Mouse (Mus musculus) embryonic facial prominence, embryonic 15.5 days (tissue): ENCODE data around the gene Ambra1. TPM values are rescaled to one million over a fixed set of nuclear protein-coding genes. Genes with fewer than 3 reads are reported as not detected.

Source experiments
- ATAC-seq: fragments of 200-750 bp; cut with Nextera tagmentation; 2 replicates; pipeline ENCODE4 v1.8.0; 2017; ENCODE audit warnings: low read depth, moderate TSS enrichment; ENCODE audit not compliant: insufficient number of reproducible peaks, low FRiP score, low TSS enrichment
- H3K27ac ChIP-seq: fragments of 300-500 bp; sonication (generic); replicated peaks from 2 replicates; pipeline ENCODE4 v1.5.1; 2015; ENCODE audit warnings: mild to moderate bottlenecking, inconsistent platforms
- H3K27me3 ChIP-seq: fragments of 300-500 bp; sonication (generic); 2 replicates; pipeline ENCODE4 v1.6.1; 2015; ENCODE audit warnings: inconsistent platforms
- H3K36me3 ChIP-seq: fragments of 300-500 bp; sonication (generic); 2 replicates; pipeline ENCODE4 v1.6.1; 2015; ENCODE audit warnings: mild to moderate bottlenecking, inconsistent platforms
- H3K4me1 ChIP-seq: fragments of 300-500 bp; sonication (generic); 2 replicates; pipeline ENCODE4 v1.6.1; 2015; ENCODE audit warnings: inconsistent platforms
- H3K4me2 ChIP-seq: fragments of 300-500 bp; sonication (generic); replicated peaks from 2 replicates; pipeline ENCODE4 v1.6.1; 2015; ENCODE audit warnings: mild to moderate bottlenecking, inconsistent platforms
- H3K4me3 ChIP-seq: fragments of 300-500 bp; sonication (generic); replicated peaks from 2 replicates; pipeline ENCODE4 v1.5.1; 2015; ENCODE audit warnings: mild to moderate bottlenecking, inconsistent platforms
- H3K9ac ChIP-seq: fragments of 300-500 bp; sonication (generic); 2 replicates; pipeline ENCODE4 v1.6.1; 2015; ENCODE audit warnings: inconsistent platforms
- H3K9me3 ChIP-seq: fragments of 300-500 bp; sonication (generic); replicated peaks from 2 replicates; pipeline ENCODE4 v1.6.1; 2016; ENCODE audit warnings: inconsistent platforms
- WGBS: fragments of 180-500 bp; shearing (Covaris S2); methylation state at CpG from one replicate; pipeline ENCODE4 v1.1.7; 2015; 5-methylcytosine and 5-hydroxymethylcytosine counted together
- polyA plus RNA-seq: library from polyadenylated mRNA; unstranded; fragments of >200 nt; fragmentation: Nextera tagmentation; extraction: Ambion mirVana; gene quantifications from 2 replicates; pipeline ENCODE4 v1.2.1, GENCODE M21; 2015

Gene Ambra1
- polyA plus RNA-seq, 1 experiment from 2014 or later: 18.1 TPM

DNA sequence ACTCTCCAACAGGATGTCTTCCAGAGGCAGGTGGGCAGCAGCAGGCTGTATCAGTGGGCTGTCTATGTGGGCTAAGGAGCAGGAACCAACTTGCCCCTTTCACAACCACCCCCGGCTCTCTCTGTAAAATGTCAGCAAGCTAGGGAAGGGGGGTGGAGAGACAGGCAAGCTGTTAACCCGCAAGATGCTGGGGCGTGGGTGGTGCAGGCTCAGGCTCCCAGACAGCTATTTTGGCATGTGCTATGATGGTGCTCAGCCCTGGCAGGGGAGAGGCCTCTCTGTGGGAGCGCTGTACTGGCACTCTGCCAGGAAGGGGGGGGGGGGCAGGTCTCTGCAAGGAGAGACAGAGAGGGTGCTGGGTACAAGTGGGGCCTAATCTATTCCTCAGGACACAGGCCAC lies 227.2 kb downstream of the Ambra1 start:
- Histone ChIP-seq H3K27ac (0 out of 2 replicates have a peak overlapping the region, but pooled peaks have one; percentile 22), H3K36me3 (0 out of 2 replicates have a peak, but pooled peaks cover 4% of the 10 kb centered on the region), H3K4me2 (0 out of 2 replicates have a peak overlapping the region, but pooled peaks have one; percentile 6), H3K9ac (no peak overlapping the region), H3K4me1 (peaks cover 65% of the 10 kb centered on the region), H3K9me3 (no peaks in the 10 kb centered on the region), H3K4me3 (no peak overlapping the region), H3K27me3 (no peaks in the 10 kb centered on the region)
- WGBS: 18% methylated on average over 4 of the region's 4 CpGs
- ATAC-seq: peak; percentile 59

DNA sequence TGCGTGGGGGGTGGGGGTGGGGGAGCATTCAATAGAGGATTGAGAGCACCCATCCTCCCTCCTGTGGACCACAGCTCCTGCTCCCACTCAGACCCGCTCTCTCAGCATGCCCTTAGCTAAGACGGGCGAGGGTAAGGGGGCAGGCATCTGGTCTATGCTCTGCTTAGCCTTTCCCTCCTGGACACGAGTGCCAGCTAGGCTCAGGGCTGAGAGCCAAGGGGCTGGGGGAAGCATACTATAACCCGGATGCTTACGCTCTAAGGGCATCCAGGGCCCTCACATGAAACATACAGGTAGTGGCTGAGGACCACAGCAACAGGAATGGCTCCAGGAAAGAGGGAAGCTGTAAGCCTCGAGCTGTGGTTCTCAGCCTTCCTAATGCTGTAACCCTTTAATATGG lies 228.1 kb downstream of the Ambra1 start:
- H3K4me2 ChIP-seq: no peak overlapping the region
- 0 out of 2 replicates have a peak, but pooled peaks cover 4% of the 10 kb centered on the region for H3K36me3 ChIP-seq
- ATAC-seq: no peak
- H3K4me3 ChIP-seq: no peak overlapping the region
- no peaks in the 10 kb centered on the region for H3K9me3 ChIP-seq
- H3K27me3 ChIP-seq: no peaks in the 10 kb centered on the region
- H3K9ac ChIP-seq: no peak overlapping the region
- H3K4me1 ChIP-seq: peaks cover 74% of the 10 kb centered on the region
- 72% methylated on average over 8 of the region's 8 CpGs for WGBS
- H3K27ac ChIP-seq: no peak overlapping the region

DNA sequence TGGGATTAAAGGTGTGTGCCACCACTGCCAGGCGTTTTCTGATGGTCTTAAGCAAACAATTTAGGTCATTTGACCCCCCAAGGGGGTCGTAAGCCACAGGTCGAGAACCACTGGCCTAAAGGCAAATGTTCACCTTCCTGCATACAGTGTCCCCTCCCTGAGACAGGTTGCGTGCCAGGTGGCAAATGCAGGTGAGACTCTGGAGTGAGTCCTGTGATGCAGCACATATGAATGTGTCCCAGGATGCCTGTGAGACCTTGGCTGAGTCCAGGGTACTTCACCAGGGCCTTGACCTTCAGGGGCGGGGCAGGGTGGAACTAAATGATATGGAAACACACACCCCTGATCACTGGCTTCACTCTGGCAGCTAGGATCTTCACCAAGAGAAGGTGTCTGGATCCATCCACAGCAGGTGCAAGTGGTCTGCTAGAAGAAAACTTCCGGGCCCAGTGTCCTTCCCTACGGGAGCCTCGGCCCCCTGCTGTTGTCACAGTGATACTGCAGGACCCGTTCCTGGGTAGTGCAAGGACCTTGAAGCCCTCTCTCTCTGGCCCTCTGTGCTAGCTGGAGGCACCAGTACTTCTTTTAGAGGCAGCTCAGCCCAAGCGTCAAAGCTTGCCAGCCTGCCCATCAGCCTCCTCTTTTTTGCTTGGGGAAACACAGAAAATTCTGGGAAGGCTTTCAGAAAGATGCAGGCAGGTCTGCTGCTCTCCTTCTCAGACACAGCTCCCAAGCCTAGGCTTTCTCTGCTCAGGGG lies 228.9 kb downstream of the Ambra1 start:
- 45% methylated on average over 10 of the region's 10 CpGs for WGBS
- Histone ChIP-seq H3K9ac (no peak overlapping the region), H3K36me3 (0 out of 2 replicates have a peak, but pooled peaks cover 4% of the 10 kb centered on the region), H3K27me3 (no peaks in the 10 kb centered on the region), H3K27ac (no peak overlapping the region), H3K4me3 (no peak overlapping the region), H3K4me2 (no peak overlapping the region), H3K4me1 (peaks cover 69% of the 10 kb centered on the region), H3K9me3 (no peaks in the 10 kb centered on the region)
- ATAC-seq: no peak

DNA sequence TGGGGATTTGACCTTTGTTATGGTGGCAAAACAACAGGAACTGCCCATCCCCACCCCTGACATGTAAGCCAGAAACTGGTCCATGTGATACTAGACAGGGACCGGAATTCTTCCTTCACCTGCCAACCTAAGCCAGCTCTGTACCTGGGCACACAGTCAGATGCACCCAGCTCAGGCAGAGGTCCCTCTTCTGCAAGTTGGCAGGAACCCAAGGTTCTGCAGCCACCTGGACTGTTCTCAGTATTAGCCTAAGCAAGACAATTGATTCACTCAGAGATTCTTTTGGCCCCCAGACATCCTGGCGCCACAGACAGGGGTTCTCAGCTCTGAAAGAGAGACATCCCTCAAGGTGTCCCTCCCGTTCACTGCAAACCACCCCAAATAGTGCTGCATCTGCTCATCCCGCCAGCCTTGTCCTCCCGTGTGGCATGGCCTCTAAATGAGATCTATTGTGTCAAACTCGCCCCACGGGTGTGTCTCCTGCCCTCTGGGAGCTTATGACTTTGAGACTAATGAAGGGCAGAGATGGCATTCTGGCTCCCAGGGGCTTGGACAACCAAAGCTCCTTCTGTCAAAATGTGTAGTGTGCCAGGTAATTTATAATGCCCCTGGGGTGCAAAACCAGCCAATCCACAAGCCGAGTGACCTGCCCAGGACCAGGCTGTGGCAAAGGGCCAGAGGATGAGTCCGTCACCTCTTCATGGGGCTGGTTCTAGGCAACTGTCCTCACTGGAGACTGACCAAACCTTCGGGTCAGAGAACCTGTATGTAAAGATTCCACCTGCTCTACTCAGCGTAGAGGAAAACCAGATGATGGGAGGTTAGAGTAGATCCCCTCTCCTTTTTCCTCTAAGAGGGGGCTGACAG lies 229.8 kb downstream of the Ambra1 start:
- 71% methylated on average over 11 of the region's 11 CpGs for WGBS
- Histone ChIP-seq H3K4me1 (peaks cover 66% of the 10 kb centered on the region), H3K9ac (no peak overlapping the region)

DNA sequence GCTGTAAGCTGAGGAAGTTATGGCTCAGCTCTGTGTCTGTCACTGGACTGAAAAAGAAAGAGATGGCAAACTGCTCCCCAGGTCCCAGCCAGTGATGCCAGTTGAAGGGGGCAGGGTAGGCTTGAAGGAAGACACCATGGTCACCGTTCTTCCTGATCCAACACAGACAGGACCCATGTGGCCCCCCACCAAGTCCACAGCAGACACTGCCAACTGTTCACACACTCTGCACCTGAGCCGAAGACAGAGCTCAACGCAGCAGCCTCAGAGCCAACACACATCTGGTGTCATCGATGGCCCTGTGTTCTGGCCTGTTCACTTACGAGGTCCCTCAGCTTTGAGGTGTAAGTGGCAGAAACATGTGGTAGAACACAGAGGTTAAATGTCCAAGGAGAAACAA lies 230.5 kb downstream of the Ambra1 start:
- Histone ChIP-seq H3K9ac (no peak overlapping the region), H3K27me3 (no peaks in the 10 kb centered on the region), H3K36me3 (0 out of 2 replicates have a peak, but pooled peaks cover 4% of the 10 kb centered on the region), H3K4me3 (no peak overlapping the region), H3K4me2 (no peak overlapping the region), H3K27ac (no peak overlapping the region), H3K4me1 (peaks cover 63% of the 10 kb centered on the region), H3K9me3 (no peaks in the 10 kb centered on the region)
- ATAC-seq: no peak
- 90% methylated on average over 5 of the region's 5 CpGs for WGBS

More for the DNA sequence above, 229.8 kb downstream of the Ambra1 start:
- Histone ChIP-seq H3K27ac (no peak overlapping the region), H3K36me3 (0 out of 2 replicates have a peak, but pooled peaks cover 4% of the 10 kb centered on the region), H3K4me2 (no peak overlapping the region), H3K4me3 (no peak overlapping the region), H3K27me3 (no peaks in the 10 kb centered on the region), H3K9me3 (no peaks in the 10 kb centered on the region)
- no peak for ATAC-seq

DNA sequence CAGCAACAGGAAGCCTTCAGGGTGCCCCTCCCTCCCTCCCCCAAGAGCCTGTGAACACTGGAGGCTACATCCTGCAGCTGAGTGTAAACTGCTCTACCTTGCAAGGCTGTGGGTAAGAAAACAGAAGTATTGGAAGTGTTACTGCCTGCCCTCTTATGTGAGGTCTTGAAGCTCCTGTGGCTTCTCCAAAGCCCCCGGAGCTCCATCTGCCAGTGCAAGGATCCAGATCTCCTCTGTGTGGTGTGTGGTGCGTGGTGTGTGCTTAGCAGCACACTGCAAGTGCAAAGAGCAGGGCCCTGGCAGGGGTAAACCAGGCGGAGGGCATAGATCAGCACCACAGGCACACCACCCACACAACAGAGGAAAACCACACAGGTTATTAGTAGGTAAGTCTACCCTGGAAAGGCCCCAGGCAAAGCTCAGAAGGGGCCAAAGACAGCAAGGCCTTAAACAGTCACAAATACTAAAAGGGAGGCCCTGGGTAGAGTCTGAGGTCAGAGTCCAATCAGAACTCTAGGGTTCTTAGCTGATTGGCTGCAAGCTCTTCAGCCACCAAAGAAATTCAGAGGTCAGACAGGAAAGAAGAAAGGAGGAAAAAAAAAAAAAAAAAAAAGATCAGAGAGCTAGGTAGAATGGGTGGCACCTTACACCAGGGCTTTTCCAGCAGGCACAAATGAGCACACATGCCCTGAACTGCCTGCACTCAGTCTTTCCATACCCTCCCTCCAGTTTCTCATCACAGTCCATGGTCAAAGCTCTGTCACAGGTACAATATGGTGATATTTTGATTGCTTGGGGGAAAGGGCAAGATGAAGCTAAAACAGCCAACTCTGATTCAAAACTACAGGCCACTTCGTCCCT lies 232.2 kb downstream of the Ambra1 start:
- no peaks in the 10 kb centered on the region for H3K9me3 ChIP-seq
- 0 out of 2 replicates have a peak, but pooled peaks cover 4% of the 10 kb centered on the region for H3K36me3 ChIP-seq
- no peak for ATAC-seq
- WGBS: 44% methylated on average over 4 of the region's 4 CpGs
- H3K27me3 ChIP-seq: no peaks in the 10 kb centered on the region
- H3K4me3 ChIP-seq: peak overlapping the region; percentile 84
- H3K9ac ChIP-seq: peak overlapping the region; percentile 93; the same call in 1 of the 2 replicates
- peak overlapping the region; percentile 85 for H3K4me2 ChIP-seq
- H3K4me1 ChIP-seq: peaks cover 55% of the 10 kb centered on the region
- peak overlapping the region; percentile 35; the same call in 1 of the 2 replicates for H3K27ac ChIP-seq

DNA sequence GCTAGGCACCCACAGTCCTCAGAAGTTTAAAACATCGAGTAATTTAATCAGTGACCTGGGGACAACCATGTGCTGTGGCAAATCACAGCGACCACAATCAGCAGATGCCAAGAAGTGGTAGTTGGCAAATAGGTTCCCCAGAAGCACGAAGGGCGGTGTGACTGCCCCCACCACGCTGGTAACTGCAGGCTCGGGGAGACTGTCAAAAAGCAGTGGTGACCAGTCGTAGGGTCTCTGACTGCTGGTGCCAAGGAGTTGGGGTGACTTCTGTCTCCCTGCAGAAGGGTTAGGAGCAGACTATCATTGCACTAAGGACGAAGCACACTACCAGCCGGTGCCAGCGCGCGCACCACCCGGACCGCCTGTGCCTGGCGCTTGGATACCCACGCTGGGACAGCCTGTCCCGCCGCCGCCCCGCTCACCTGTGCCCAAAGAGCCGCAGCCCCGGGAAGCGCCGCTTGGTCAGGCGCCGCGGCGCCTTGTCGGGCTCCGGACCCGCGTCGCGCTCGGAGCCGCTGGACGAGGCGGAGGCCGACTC lies 233.0 kb downstream of the Ambra1 start:
- under 1% methylated on average over 39 of the region's 39 CpGs for WGBS
- peaks cover 49% of the 10 kb centered on the region for H3K4me1 ChIP-seq

DNA sequence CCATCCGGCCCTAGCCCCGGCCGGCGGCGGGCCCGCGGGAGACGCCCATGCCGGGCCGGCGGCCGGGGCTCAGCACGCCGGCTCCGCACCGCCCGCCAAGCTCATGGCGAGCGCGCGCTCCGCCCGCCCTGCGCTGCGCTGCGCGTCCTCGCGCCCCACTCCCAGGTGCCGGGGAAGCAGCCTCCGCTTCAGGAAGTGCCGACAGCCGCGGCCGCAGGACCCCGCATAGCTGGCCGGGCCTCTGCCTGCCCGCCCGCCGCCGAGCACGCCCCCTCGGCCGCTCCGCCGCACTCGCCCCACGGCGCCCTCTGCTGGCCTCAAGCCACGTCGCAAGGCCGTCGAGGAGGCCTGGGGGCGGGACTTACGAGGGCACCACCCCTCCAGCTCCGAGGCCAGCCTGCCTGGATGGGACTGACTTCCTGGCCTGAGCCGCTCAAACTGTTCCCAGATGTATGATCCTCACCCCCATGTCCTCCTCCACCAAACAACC lies 233.6 kb downstream of the Ambra1 start:
- peak overlapping the region; percentile 85 for H3K4me2 ChIP-seq
- H3K4me1 ChIP-seq: peaks cover 52% of the 10 kb centered on the region
- 0 out of 2 replicates have a peak, but pooled peaks cover 4% of the 10 kb centered on the region for H3K36me3 ChIP-seq
- peak overlapping the region; percentile 86 for H3K27ac ChIP-seq
- no peaks in the 10 kb centered on the region for H3K9me3 ChIP-seq
- 0% methylated on average over 48 of the region's 57 CpGs for WGBS
- no peaks in the 10 kb centered on the region for H3K27me3 ChIP-seq
- ATAC-seq: peak; percentile 92
- H3K4me3 ChIP-seq: peak overlapping the region; percentile 84
- peak overlapping the region; percentile 93 for H3K9ac ChIP-seq

More for the DNA sequence above, 233.0 kb downstream of the Ambra1 start:
- 0 out of 2 replicates have a peak, but pooled peaks cover 4% of the 10 kb centered on the region for H3K36me3 ChIP-seq
- ATAC-seq: no peak
- no peaks in the 10 kb centered on the region for H3K27me3 ChIP-seq
- peak overlapping the region; percentile 86 for H3K27ac ChIP-seq
- H3K4me3 ChIP-seq: peak overlapping the region; percentile 84
- H3K9ac ChIP-seq: peak overlapping the region; percentile 93
- no peaks in the 10 kb centered on the region for H3K9me3 ChIP-seq
- peak overlapping the region; percentile 85 for H3K4me2 ChIP-seq

DNA sequence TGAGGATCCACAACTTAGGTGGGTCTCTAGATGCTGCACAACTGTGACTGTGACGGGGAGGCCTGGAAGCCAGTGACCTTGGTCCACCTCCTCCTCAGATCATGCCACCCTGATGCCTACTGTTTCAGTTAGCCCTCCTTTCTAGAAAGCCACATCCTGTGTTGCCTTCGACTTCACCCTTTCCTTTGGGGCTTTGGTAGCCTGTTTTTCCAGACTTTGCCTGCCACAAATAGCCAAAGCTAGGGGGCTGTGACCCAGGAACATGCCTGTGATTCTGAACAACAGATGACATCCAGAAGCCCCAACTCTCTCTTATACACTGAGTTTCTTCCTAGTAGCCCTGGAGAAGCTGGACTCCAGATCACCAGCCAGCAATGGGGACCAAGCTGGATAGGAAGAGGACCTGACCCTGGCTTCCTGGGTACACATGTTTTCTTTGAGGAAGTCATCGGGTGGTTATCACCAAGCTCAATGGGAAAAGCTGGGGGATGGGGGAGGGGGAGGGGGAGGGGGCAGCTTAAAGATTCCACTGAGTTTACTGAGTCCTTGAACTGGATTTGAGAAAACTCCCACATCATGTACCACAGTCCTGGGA lies 234.8 kb downstream of the Ambra1 start:
- peak overlapping the region; percentile 86 for H3K27ac ChIP-seq
- ATAC-seq: no peak

DNA sequence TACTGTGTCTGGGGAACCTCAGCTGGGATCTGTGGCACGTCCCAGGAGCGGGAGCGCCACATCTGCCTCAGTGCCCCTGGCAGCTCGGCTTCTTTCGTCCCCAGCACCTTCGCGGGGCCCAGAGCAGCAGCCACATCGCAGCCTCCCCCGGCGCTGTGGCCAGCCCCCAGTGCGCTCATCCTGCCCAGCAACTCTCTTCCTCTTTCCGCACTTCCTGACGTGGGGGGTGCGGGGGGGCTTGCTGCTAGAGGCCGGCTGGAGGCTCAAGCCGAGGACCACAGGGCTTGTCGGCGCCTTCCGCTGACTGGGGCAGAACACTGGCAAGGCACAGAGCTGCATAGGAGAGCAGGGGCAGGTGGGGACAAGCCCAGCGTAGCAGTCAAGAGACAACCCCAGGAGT lies 235.5 kb downstream of the Ambra1 start:
- Histone ChIP-seq H3K27me3 (no peaks in the 10 kb centered on the region), H3K4me3 (peak overlapping the region; percentile 84), H3K36me3 (no peaks in the 10 kb centered on the region), H3K9me3 (no peaks in the 10 kb centered on the region), H3K9ac (peak overlapping the region; percentile 28; the same call in 1 of the 2 replicates), H3K4me1 (peaks cover 35% of the 10 kb centered on the region), H3K4me2 (peak overlapping the region; percentile 85), H3K27ac (peak overlapping the region; percentile 86)
- ATAC-seq: no peak
- WGBS: 16% methylated on average over 20 of the region's 20 CpGs

More for the DNA sequence above, 234.8 kb downstream of the Ambra1 start:
- peaks cover 41% of the 10 kb centered on the region for H3K4me1 ChIP-seq
- H3K27me3 ChIP-seq: no peaks in the 10 kb centered on the region
- H3K4me2 ChIP-seq: peak overlapping the region; percentile 85
- peak overlapping the region; percentile 84 for H3K4me3 ChIP-seq
- no peaks in the 10 kb centered on the region for H3K9me3 ChIP-seq
- H3K9ac ChIP-seq: peak overlapping the region; percentile 28; the same call in 1 of the 2 replicates
- 0 out of 2 replicates have a peak, but pooled peaks cover 4% of the 10 kb centered on the region for H3K36me3 ChIP-seq
- WGBS: 53% methylated on average over 3 of the region's 3 CpGs
